Mouse (Mus musculus) ES-Bruce4 (cell line): ENCODE measurements around the gene Lhfpl2.

ENCODE experiments used
- CTCF ChIP-seq: IDR thresholded peaks from one replicate; pipeline ENCODE4 v1.8.1; 2011; ENCODE audit warnings: low read depth, low read length
- EP300 ChIP-seq: IDR thresholded peaks from 2 replicates; pipeline ENCODE4 v1.6.1; 2011; ENCODE audit warnings: low read depth, low read length; ENCODE audit not compliant: insufficient read depth
- POLR2A ChIP-seq: IDR thresholded peaks from one replicate; pipeline ENCODE4 v1.8.1; 2011; ENCODE audit warnings: low read length; ENCODE audit not compliant: insufficient read depth

GRCm38 (mm10) chr13:94153658-94154057 is 96.1 kb downstream of the Lhfpl2 start:
- TF ChIP-seq CTCF (no peak), EP300 (no peak), POLR2A (no peak)
